Mouse (Mus musculus) forebrain, embryonic 12.5 days (tissue): Measurements from ENCODE around the gene Mum1. TPM values are rescaled to one million over a fixed set of nuclear protein-coding genes. Genes with fewer than 3 reads are reported as not detected.
"Not testable (repeated sequence)": the region's sequence is repeated elsewhere in the genome, so short reads cannot be mapped to it uniquely, and the experiment has no call there.

ENCODE experiments used
- ATAC-seq: fragments of 200-750 bp; cut with Nextera tagmentation; 2 replicates; pipeline ENCODE4 v1.8.0; 2017; ENCODE audit warnings: moderate TSS enrichment; ENCODE audit not compliant: low FRiP score
- H3K27ac ChIP-seq: fragments of 300-500 bp; sonication (generic); 2 replicates; pipeline ENCODE4 v1.5.1; 2016; ENCODE audit warnings: mild to moderate bottlenecking
- H3K27me3 ChIP-seq: fragments of 300-500 bp; sonication (generic); 2 replicates; pipeline ENCODE4 v1.6.1; 2016; ENCODE audit warnings: mild to moderate bottlenecking
- H3K36me3 ChIP-seq: fragments of 300-500 bp; sonication (generic); replicated peaks from 2 replicates; pipeline ENCODE4 v1.6.1; 2016; ENCODE audit warnings: mild to moderate bottlenecking
- H3K4me1 ChIP-seq: fragments of 300-500 bp; sonication (generic); 2 replicates; pipeline ENCODE4 v1.6.1; 2016
- H3K4me2 ChIP-seq: fragments of 300-500 bp; sonication (generic); 2 replicates; pipeline ENCODE4 v1.6.1; 2016; ENCODE audit warnings: mild to moderate bottlenecking, moderate library complexity
- H3K4me3 ChIP-seq: fragments of 300-500 bp; sonication (generic); replicated peaks from 2 replicates; pipeline ENCODE4 v1.5.1; 2016; ENCODE audit warnings: mild to moderate bottlenecking
- H3K9ac ChIP-seq: fragments of 300-500 bp; sonication (generic); 2 replicates; pipeline ENCODE4 v1.6.1; 2016; ENCODE audit warnings: mild to moderate bottlenecking
- H3K9me3 ChIP-seq: fragments of 300-500 bp; sonication (generic); 2 replicates; pipeline ENCODE4 v1.6.1; 2016
- WGBS: fragments of 180-500 bp; shearing (Covaris S2); methylation state at CpG from one replicate; pipeline ENCODE4 v1.1.7; 2016; 5-methylcytosine and 5-hydroxymethylcytosine counted together
- polyA plus RNA-seq: library from polyadenylated mRNA; unstranded; fragments of >200 nt; fragmentation: Nextera tagmentation; extraction: Ambion mirVana; gene quantifications from 2 replicates; pipeline ENCODE4 v1.2.1, GENCODE M21; 2016

Gene Mum1
- polyA plus RNA-seq, 1 experiment from 2014 or later, result 58.4 TPM

GRCm38 (mm10) chr10:80244791-80245399 is 18.7 kb downstream of the Mum1 start:
- no peak overlapping the region for H3K4me2 ChIP-seq
- H3K9me3 ChIP-seq, result no peaks in the 10 kb centered on the region
- no peaks in the 10 kb centered on the region for H3K27me3 ChIP-seq
- H3K27ac ChIP-seq, result peak overlapping the region; percentile 27; the same call in 1 of the 2 replicates
- H3K4me1 ChIP-seq, result peaks cover 19% of the 10 kb centered on the region
- WGBS, result 37% methylated on average over 5 of the region's 5 CpGs
- peaks cover 49% of the 10 kb centered on the region for H3K36me3 ChIP-seq
- H3K9ac ChIP-seq, result peak overlapping the region; percentile 30; the same call in 1 of the 2 replicates
- no peak for ATAC-seq
- H3K4me3 ChIP-seq, result no peak overlapping the region

GRCm38 (mm10) chr10:80245600-80245999 is 19.4 kb downstream of the Mum1 start:
- Histone ChIP-seq H3K9me3 (no peaks in the 10 kb centered on the region), H3K4me2 (no peak overlapping the region), H3K4me3 (no peak overlapping the region), H3K9ac (peak overlapping the region; percentile 30; the same call in 1 of the 2 replicates), H3K36me3 (peaks cover 42% of the 10 kb centered on the region), H3K27me3 (no peaks in the 10 kb centered on the region), H3K4me1 (peaks cover 26% of the 10 kb centered on the region), H3K27ac (peak overlapping the region; percentile 27; the same call in 1 of the 2 replicates)
- ATAC-seq, result 0 out of 2 replicates have a peak, but pooled peaks have one; percentile 6
- 4% methylated on average over 4 of the region's 4 CpGs for WGBS

GRCm38 (mm10) chr10:80247849-80248248 is 21.6 kb downstream of the Mum1 start:
- Histone ChIP-seq H3K4me3 (no peak overlapping the region), H3K4me2 (no peak overlapping the region), H3K4me1 (peaks cover 25% of the 10 kb centered on the region), H3K36me3 (peaks cover 24% of the 10 kb centered on the region), H3K9ac (no peak overlapping the region), H3K9me3 (no peaks in the 10 kb centered on the region), H3K27ac (no peak overlapping the region), H3K27me3 (no peaks in the 10 kb centered on the region)
- no peak for ATAC-seq
- WGBS, result 51% methylated on average over 6 of the region's 6 CpGs

- Histone ChIP-seq H3K4me2 (peak overlapping the region; percentile 65), H3K4me1 (peaks cover 25% of the 10 kb centered on the region), H3K36me3 (peaks cover 23% of the 10 kb centered on the region), H3K4me3 (peak overlapping the region; percentile 51)
- not testable (repeated sequence) for H3K27me3 ChIP-seq, H3K9me3 ChIP-seq, ATAC-seq, H3K27ac ChIP-seq, H3K9ac ChIP-seq
- 57% methylated on average over 3 of the region's 3 CpGs for WGBS
These were observed 22.2 kb downstream of the Mum1 start for GRCm38 (mm10) chr10:80248437-80248836.

GRCm38 (mm10) chr10:80248971-80249640 is 22.9 kb downstream of the Mum1 start, which contains the start of gene Ndufs7:
Gene Ndufs7 (plus strand): TSS chr10:80249121.
- under 1% methylated on average over 53 of the region's 53 CpGs for WGBS
- H3K27me3 ChIP-seq, result no peaks in the 10 kb centered on the region
- H3K9ac ChIP-seq, result peak within 1 kb of the TSS; percentile 77
- no peaks in the 10 kb centered on the region for H3K9me3 ChIP-seq
- peaks cover 25% of the 10 kb centered on the region for H3K4me1 ChIP-seq
- H3K4me3 ChIP-seq, result peak within 1 kb of the TSS; percentile 51
- peaks cover 23% of the 10 kb centered on the region for H3K36me3 ChIP-seq
- peak; percentile 84 for ATAC-seq
- peak within 1 kb of the TSS; percentile 65 for H3K4me2 ChIP-seq
- peak within 1 kb of the TSS; percentile 88 for H3K27ac ChIP-seq

- H3K27ac ChIP-seq, result peak overlapping the region; percentile 88; the same call in 1 of the 2 replicates
- peak overlapping the region; percentile 77 for H3K9ac ChIP-seq
- ATAC-seq, result no peak
- H3K36me3 ChIP-seq, result peaks cover 26% of the 10 kb centered on the region
- H3K4me3 ChIP-seq, result peak overlapping the region; percentile 51
- H3K4me1 ChIP-seq, result peaks cover 25% of the 10 kb centered on the region
- 42% methylated on average over 2 of the region's 2 CpGs for WGBS
- no peaks in the 10 kb centered on the region for H3K27me3 ChIP-seq
- no peaks in the 10 kb centered on the region for H3K9me3 ChIP-seq
- H3K4me2 ChIP-seq, result peak overlapping the region; percentile 65
These were observed 23.8 kb downstream of the Mum1 start for GRCm38 (mm10) chr10:80250059-80250458.

GRCm38 (mm10) chr10:80250573-80250972 is 24.3 kb downstream of the Mum1 start:
- Histone ChIP-seq H3K27ac (no peak overlapping the region), H3K27me3 (no peaks in the 10 kb centered on the region), H3K36me3 (peaks cover 31% of the 10 kb centered on the region), H3K9ac (no peak overlapping the region), H3K4me1 (peaks cover 20% of the 10 kb centered on the region), H3K4me3 (no peak overlapping the region), H3K9me3 (no peaks in the 10 kb centered on the region), H3K4me2 (peak overlapping the region; percentile 65; the same call in 1 of the 2 replicates)
- WGBS, result 91% methylated on average over 4 of the region's 4 CpGs
- no peak for ATAC-seq

- Histone ChIP-seq H3K27me3 (no peaks in the 10 kb centered on the region), H3K27ac (no peak overlapping the region), H3K4me1 (peaks cover 21% of the 10 kb centered on the region), H3K9me3 (no peaks in the 10 kb centered on the region), H3K4me2 (no peak overlapping the region), H3K4me3 (no peak overlapping the region), H3K36me3 (peaks cover 45% of the 10 kb centered on the region), H3K9ac (no peak overlapping the region)
- ATAC-seq, result no peak
These were observed 25.8 kb downstream of the Mum1 start for GRCm38 (mm10) chr10:80252011-80252410.

- peaks cover 49% of the 10 kb centered on the region for H3K36me3 ChIP-seq
- no peak for ATAC-seq
These were observed 26.4 kb downstream of the Mum1 start for GRCm38 (mm10) chr10:80252493-80253274.

GRCm38 (mm10) chr10:80253551-80253950 is 27.3 kb downstream of the Mum1 start:
- no peak overlapping the region for H3K4me3 ChIP-seq
- H3K9ac ChIP-seq, result no peak overlapping the region
- H3K27me3 ChIP-seq, result no peaks in the 10 kb centered on the region
- peaks cover 57% of the 10 kb centered on the region for H3K36me3 ChIP-seq
- H3K4me1 ChIP-seq, result peaks cover 21% of the 10 kb centered on the region
- no peak for ATAC-seq
- no peak overlapping the region for H3K4me2 ChIP-seq
- 92% methylated on average over 6 of the region's 6 CpGs for WGBS
- no peaks in the 10 kb centered on the region for H3K9me3 ChIP-seq
- H3K27ac ChIP-seq, result no peak overlapping the region

More at GRCm38 (mm10) chr10:80252493-80253274, 26.4 kb downstream of the Mum1 start:
- Histone ChIP-seq H3K4me1 (peaks cover 21% of the 10 kb centered on the region), H3K27me3 (no peaks in the 10 kb centered on the region), H3K9me3 (no peaks in the 10 kb centered on the region), H3K4me3 (no peak overlapping the region), H3K27ac (no peak overlapping the region), H3K4me2 (no peak overlapping the region), H3K9ac (no peak overlapping the region)
- WGBS, result 91% methylated on average over 11 of the region's 11 CpGs

- no peaks in the 10 kb centered on the region for H3K9me3 ChIP-seq
- H3K36me3 ChIP-seq, result peaks cover 63% of the 10 kb centered on the region
- no peak overlapping the region for H3K4me2 ChIP-seq
- 92% methylated on average over 25 of the region's 26 CpGs for WGBS
- H3K4me1 ChIP-seq, result peaks cover 30% of the 10 kb centered on the region
- no peak for ATAC-seq
- no peaks in the 10 kb centered on the region for H3K27me3 ChIP-seq
- no peak overlapping the region for H3K4me3 ChIP-seq
- no peak overlapping the region for H3K9ac ChIP-seq
- no peak overlapping the region for H3K27ac ChIP-seq
These were observed 28.4 kb downstream of the Mum1 start for GRCm38 (mm10) chr10:80254331-80255297.
